Mouse (Mus musculus) megakaryocyte, embryonic 14.5 days (primary cell): ENCODE measurements around the gene Magee2.
"Not testable (repeated sequence)": the region's sequence is repeated elsewhere in the genome, so short reads cannot be mapped to it uniquely, and the experiment has no call there.

Experiments used
- FLI1 ChIP-seq: IDR thresholded peaks from 2 replicates; pipeline ENCODE4 v1.6.1; 2012; ENCODE audit warnings: low read length, inconsistent platforms, mixed read lengths
- GATA1 ChIP-seq: IDR thresholded peaks from 3 replicates; pipeline ENCODE4 v1.6.1; 2012; ENCODE audit warnings: mixed read lengths, low read length, inconsistent platforms, borderline replicate concordance

- not testable (repeated sequence) for TF ChIP-seq FLI1, GATA1
Measured at GRCm38 (mm10) chrX:104817583-104817982, 39.5 kb downstream of the Magee2 start.
